Comparison of ENCODE assay signal across 9 mouse cellular contexts in the genomic region with DNA sequence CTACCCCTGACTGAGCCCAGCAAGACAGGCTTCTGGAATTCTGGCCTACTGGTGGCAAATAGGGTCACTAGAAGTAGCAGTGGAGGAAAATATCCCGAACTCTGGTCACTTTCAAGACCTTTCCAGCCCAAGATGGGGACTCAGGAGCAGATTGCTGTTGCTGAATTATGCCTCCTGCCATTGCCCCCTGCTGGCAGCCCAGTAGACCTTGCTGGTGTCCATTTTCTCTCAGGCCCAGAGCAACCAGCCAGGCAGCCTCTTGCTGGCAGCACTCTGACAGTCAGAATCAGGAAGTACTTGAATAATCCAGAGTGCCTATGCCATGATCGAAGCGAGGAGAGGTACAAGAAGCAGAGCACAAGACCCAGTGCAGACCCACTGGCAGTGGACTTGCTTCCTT. TPM values are rescaled to one million over a fixed set of nuclear protein-coding genes. Genes with fewer than 3 reads are reported as not detected.
DNase-seq lines count a peak whose midpoint lies in the region; ATAC-seq and TF ChIP-seq lines count a peak whose summit lies in the region.
"Had no signal": no experiment of that assay in that cellular context is flagged by ENCODE, and none has a peak within 500 bp of the region (broad histone marks: within the 10 kb centered on the region; RNA-seq: fewer than 3 reads in every experiment).

No protein-coding gene starts in this region.

- H3K4me2 ChIP-seq in midbrain, embryonic 14.5 days (ENCODE audit: low read length), result no peak overlapping the region
- no peak overlapping the region for H3K4me2 ChIP-seq in midbrain, embryonic 15.5 days
- H3K4me2 ChIP-seq in stomach, postnatal 0 days (replicated peaks; ENCODE audit: low read depth), result no peak overlapping the region
- no peak overlapping the region for H3K4me2 ChIP-seq in forebrain, embryonic 12.5 days
- H3K4me2 ChIP-seq: limb, embryonic 15.5 days had no signal

- peak; percentile 75 for TF ChIP-seq CTCF in stomach, postnatal 0 days (IDR thresholded peaks at IDR 0.05; ENCODE audit: low read depth)

- no peaks in the 10 kb centered on the region for H3K36me3 ChIP-seq in midbrain, embryonic 14.5 days (ENCODE audit: control insufficient read depth, insufficient read depth, low read length)
- no peaks in the 10 kb centered on the region for H3K36me3 ChIP-seq in midbrain, embryonic 15.5 days (replicated peaks)
- H3K36me3 ChIP-seq in limb, embryonic 10.5 days, result no peaks in the 10 kb centered on the region
- H3K36me3 ChIP-seq in stomach, postnatal 0 days (ENCODE audit: control insufficient read depth, insufficient read depth, low read length), result no peaks in the 10 kb centered on the region
- no peaks in the 10 kb centered on the region for H3K36me3 ChIP-seq in forebrain, embryonic 12.5 days (replicated peaks)
- H3K36me3 ChIP-seq: limb, embryonic 15.5 days had no signal

- H3K9ac ChIP-seq in midbrain, embryonic 14.5 days (replicated peaks; ENCODE audit: low read length), result no peak overlapping the region
- H3K9ac ChIP-seq in midbrain, embryonic 15.5 days, result no peak overlapping the region
- no peak overlapping the region for H3K9ac ChIP-seq in stomach, postnatal 0 days (ENCODE audit: low read length)
- no peak overlapping the region for H3K9ac ChIP-seq in forebrain, embryonic 12.5 days
- H3K9ac ChIP-seq: limb, embryonic 15.5 days had no signal

- peak; percentile 47 to 48 for DNase-seq in adrenal gland, adult (ENCODE audit: inconsistent age in 2 of 2, low spot score in 1 of 2)
- DNase-seq in adrenal gland, postnatal 4 days (ENCODE audit: low spot score in 2 of 2), result no peak
- peak; percentile 39 for DNase-seq in midbrain, embryonic 14.5 days
- DNase-seq in limb, embryonic 10.5 days (ENCODE audit: low spot score), result peak; percentile 51
- DNase-seq in stomach, postnatal 0 days (ENCODE audit: low spot score), result peak; percentile 59
- DNase-seq in cerebellum, postnatal 36 days, result no peak

- H3K27me3 ChIP-seq in midbrain, embryonic 14.5 days (ENCODE audit: control insufficient read depth, insufficient read depth, low read length), result no peaks in the 10 kb centered on the region
- no peaks in the 10 kb centered on the region for H3K27me3 ChIP-seq in midbrain, embryonic 15.5 days (replicated peaks)
- peaks cover 81% of the 10 kb centered on the region for H3K27me3 ChIP-seq in limb, embryonic 10.5 days (ENCODE audit: low read depth, poor library complexity, severe bottlenecking)
- no peaks in the 10 kb centered on the region for H3K27me3 ChIP-seq in stomach, postnatal 0 days (ENCODE audit: control insufficient read depth, insufficient read depth, low read length)
- H3K27me3 ChIP-seq in forebrain, embryonic 12.5 days, result no peaks in the 10 kb centered on the region

- 77% methylated on average over 3 of the region's 3 CpGs for WGBS in midbrain, embryonic 14.5 days
- WGBS in midbrain, embryonic 15.5 days, result 71% methylated on average over 3 of the region's 3 CpGs
- WGBS in limb, embryonic 10.5 days, result 65% methylated on average over 3 of the region's 3 CpGs
- WGBS in stomach, postnatal 0 days, result 56% methylated on average over 3 of the region's 3 CpGs
- WGBS in forebrain, embryonic 12.5 days, result 85% methylated on average over 3 of the region's 3 CpGs

- no peak overlapping the region for H3K27ac ChIP-seq in midbrain, embryonic 14.5 days (replicated peaks; ENCODE audit: low read depth, low read length)
- H3K27ac ChIP-seq in midbrain, embryonic 15.5 days, result no peak overlapping the region
- no peak overlapping the region for H3K27ac ChIP-seq in limb, embryonic 10.5 days
- no peak overlapping the region for H3K27ac ChIP-seq in stomach, postnatal 0 days (replicated peaks)
- H3K27ac ChIP-seq in forebrain, embryonic 12.5 days, result no peak overlapping the region
- H3K27ac ChIP-seq: limb, embryonic 15.5 days had no signal

- no peak for TF ChIP-seq EP300 in stomach, postnatal 0 days (optimal IDR thresholded peaks at IDR 0.05)

- no peak for ATAC-seq in midbrain, embryonic 14.5 days (ENCODE audit: low FRiP score, low TSS enrichment)
- no peak for ATAC-seq in midbrain, embryonic 15.5 days (replicated peaks)
- 0 out of 2 replicates have a peak, but pooled peaks have one; percentile 31 for ATAC-seq in stomach, postnatal 0 days (ENCODE audit: low FRiP score, low TSS enrichment)
- ATAC-seq in forebrain, embryonic 12.5 days (ENCODE audit: low FRiP score), result no peak

- H3K4me1 ChIP-seq in midbrain, embryonic 14.5 days (ENCODE audit: control insufficient read depth, insufficient read depth, low read length), result 0 out of 2 replicates have a peak, but pooled peaks cover 5% of the 10 kb centered on the region
- H3K4me1 ChIP-seq in midbrain, embryonic 15.5 days, result peaks cover 15% of the 10 kb centered on the region
- peaks cover 15% of the 10 kb centered on the region for H3K4me1 ChIP-seq in limb, embryonic 10.5 days
- no peaks in the 10 kb centered on the region for H3K4me1 ChIP-seq in stomach, postnatal 0 days (replicated peaks; ENCODE audit: control insufficient read depth, insufficient read depth)
- H3K4me1 ChIP-seq in forebrain, embryonic 12.5 days, result peaks cover 15% of the 10 kb centered on the region
- H3K4me1 ChIP-seq: limb, embryonic 15.5 days had no signal

- H3K4me3 ChIP-seq in midbrain, embryonic 14.5 days (replicated peaks; ENCODE audit: low read depth, low read length), result no peak overlapping the region
- H3K4me3 ChIP-seq in midbrain, embryonic 15.5 days, result no peak overlapping the region
- no peak overlapping the region for H3K4me3 ChIP-seq in limb, embryonic 10.5 days
- no peak overlapping the region for H3K4me3 ChIP-seq in stomach, postnatal 0 days (ENCODE audit: low read depth, low read length)
- no peak overlapping the region for H3K4me3 ChIP-seq in forebrain, embryonic 12.5 days (replicated peaks)
- H3K4me3 ChIP-seq: limb, embryonic 15.5 days had no signal

- H3K9me3 ChIP-seq in midbrain, embryonic 14.5 days (ENCODE audit: control insufficient read depth, low read length), result no peaks in the 10 kb centered on the region
- H3K9me3 ChIP-seq in midbrain, embryonic 15.5 days, result no peaks in the 10 kb centered on the region
- no peaks in the 10 kb centered on the region for H3K9me3 ChIP-seq in limb, embryonic 10.5 days (replicated peaks)
- no peaks in the 10 kb centered on the region for H3K9me3 ChIP-seq in stomach, postnatal 0 days (ENCODE audit: control insufficient read depth, low read length)
- no peaks in the 10 kb centered on the region for H3K9me3 ChIP-seq in forebrain, embryonic 12.5 days
- H3K9me3 ChIP-seq: limb, embryonic 15.5 days had no signal

RNA-seq across cellular contexts. Expression of a gene that starts 4.4 kb away (rescaled TPM):
- total RNA-seq in adrenal gland, postnatal 4 days (2021), result 10 to 100 TPM; 21.1 to 21.3 TPM
- 138 and 176 TPM in 2 replicates for polyA plus RNA-seq in midbrain, embryonic 14.5 days (2014; fragmentation: Nextera tagmentation; extraction: Ambion mirVana)
- polyA plus RNA-seq in midbrain, embryonic 15.5 days (2015; fragmentation: Nextera tagmentation; extraction: Ambion mirVana), result 179 and 188 TPM in 2 replicates
- polyA plus RNA-seq in limb, embryonic 10.5 days (2016; fragmentation: Nextera tagmentation; extraction: Ambion mirVana), result 3.7 and 7.7 TPM in 2 replicates
- 19.3 and 24.5 TPM in 2 replicates for polyA plus RNA-seq in stomach, postnatal 0 days (2015; fragmentation: Nextera tagmentation; extraction: Ambion mirVana)
- 31.2 and 32.1 TPM in 2 replicates for polyA plus RNA-seq in forebrain, embryonic 12.5 days (2016; fragmentation: Nextera tagmentation; extraction: Ambion mirVana)

RNA-seq across cellular contexts. Expression of a gene that starts 16.3 kb away (rescaled TPM):
- 1 to 10 TPM; 2.1 to 4.1 TPM for total RNA-seq in adrenal gland, postnatal 4 days (2021)
- polyA plus RNA-seq in midbrain, embryonic 14.5 days (2014; fragmentation: Nextera tagmentation; extraction: Ambion mirVana), result 0.22 and 0.31 TPM in 2 replicates
- polyA plus RNA-seq in midbrain, embryonic 15.5 days (2015; fragmentation: Nextera tagmentation; extraction: Ambion mirVana), result 0.43 and 0.46 TPM in 2 replicates
- polyA plus RNA-seq in limb, embryonic 10.5 days (2016; fragmentation: Nextera tagmentation; extraction: Ambion mirVana), result 113 and 153 TPM in 2 replicates
- polyA plus RNA-seq in stomach, postnatal 0 days (2015; fragmentation: Nextera tagmentation; extraction: Ambion mirVana), result 8.2 and 8.9 TPM in 2 replicates
- 3.7 and 5.4 TPM in 2 replicates for polyA plus RNA-seq in forebrain, embryonic 12.5 days (2016; fragmentation: Nextera tagmentation; extraction: Ambion mirVana)

RNA-seq across cellular contexts. Expression of a gene that starts 17.4 kb away (rescaled TPM):
- 10 to 100 TPM; 66.1 to 78.9 TPM for total RNA-seq in adrenal gland, postnatal 4 days (2021)
- polyA plus RNA-seq in midbrain, embryonic 14.5 days (2014; fragmentation: Nextera tagmentation; extraction: Ambion mirVana), result 8.9 and 9.5 TPM in 2 replicates
- 6.6 and 7.4 TPM in 2 replicates for polyA plus RNA-seq in midbrain, embryonic 15.5 days (2015; fragmentation: Nextera tagmentation; extraction: Ambion mirVana)
- polyA plus RNA-seq in limb, embryonic 10.5 days (2016; fragmentation: Nextera tagmentation; extraction: Ambion mirVana), result 4.4 and 6.1 TPM in 2 replicates
- 7.5 and 9.2 TPM in 2 replicates for polyA plus RNA-seq in stomach, postnatal 0 days (2015; fragmentation: Nextera tagmentation; extraction: Ambion mirVana)
- polyA plus RNA-seq in forebrain, embryonic 12.5 days (2016; fragmentation: Nextera tagmentation; extraction: Ambion mirVana), result 7.5 and 8.0 TPM in 2 replicates

Comparison
In these comparisons a context has a peak if more than half of its experiments do, and no peak if none do; other contexts are left out.
1. DNase-seq: peak in adrenal gland, adult (2 of 2), midbrain, embryonic 14.5 days (single experiment), limb, embryonic 10.5 days (single experiment) and stomach, postnatal 0 days (single experiment); none in adrenal gland, postnatal 4 days (0 of 2) and cerebellum, postnatal 36 days (0 of 2).
2. RNA of a gene that starts 16.3 kb away (polyA plus RNA-seq): 113 to 153 TPM in limb, embryonic 10.5 days; 8.2 to 8.9 TPM in stomach, postnatal 0 days, 3.7 to 5.4 TPM in forebrain, embryonic 12.5 days, 0.43 to 0.46 TPM in midbrain, embryonic 15.5 days and 0.22 to 0.31 TPM in midbrain, embryonic 14.5 days; every median in the first group is over 10 times any median in the second.